Mouse (Mus musculus): ENCODE data around the gene Lrch4.
A peak's percentile ranks its signal among the peaks of the same experiment; 100 is the strongest.
"Not testable (repeated sequence)": the region's sequence is repeated elsewhere in the genome, so short reads cannot be mapped to it uniquely, and the experiment has no call there.

The Lrch4 gene

GRCm38 (mm10) chr5:137613076-137613475 lies 15.8 kb upstream of the Lrch4 start:
- DNase-seq (ENCODE audit: low spot score in 2 of 2), result no peak

GRCm38 (mm10) chr5:137613550-137613949 lies 15.4 kb upstream of the Lrch4 start, which contains the start of gene Pcolce:
Gene Pcolce (minus strand): TSS chr5:137613784.
- DNase-seq (ENCODE audit: low spot score in 2 of 2), result no peak

- not testable (repeated sequence) for DNase-seq (ENCODE audit: low spot score in 2 of 2)
Observed at GRCm38 (mm10) chr5:137614921-137615320, 14.0 kb upstream of the Lrch4 start.

GRCm38 (mm10) chr5:137615347-137615746 lies 13.6 kb upstream of the Lrch4 start:
- no peak for DNase-seq (ENCODE audit: low spot score in 2 of 2)

- no peak for DNase-seq (ENCODE audit: low spot score in 2 of 2)
Observed at GRCm38 (mm10) chr5:137623937-137624530, 4.9 kb upstream of the Lrch4 start.

GRCm38 (mm10) chr5:137627991-137628390 lies 930 bp upstream of the Lrch4 start:
- no peak for DNase-seq (ENCODE audit: low spot score in 2 of 2)

- no peak for DNase-seq (ENCODE audit: low spot score in 2 of 2)
Observed at GRCm38 (mm10) chr5:137629306-137629721, 393 bp downstream of the Lrch4 start.

- DNase-seq (ENCODE audit: low spot score in 2 of 2), result no peak
Observed at GRCm38 (mm10) chr5:137629906-137630545, 1.1 kb downstream of the Lrch4 start.

- DNase-seq (ENCODE audit: low spot score in 2 of 2), result no peak
Observed at GRCm38 (mm10) chr5:137630602-137631001, 1.7 kb downstream of the Lrch4 start.

- DNase-seq (ENCODE audit: low spot score in 2 of 2), result peak in 1 of 2 experiments; percentile 36
Observed at GRCm38 (mm10) chr5:137631171-137631570, 2.2 kb downstream of the Lrch4 start.

- no peak for DNase-seq (ENCODE audit: low spot score in 2 of 2)
Observed at GRCm38 (mm10) chr5:137631591-137631990, 2.7 kb downstream of the Lrch4 start.

GRCm38 (mm10) chr5:137633397-137634084 lies 4.6 kb downstream of the Lrch4 start:
- no peak for DNase-seq (ENCODE audit: low spot score in 2 of 2)

- DNase-seq (ENCODE audit: low spot score in 2 of 2), result no peak
Observed at GRCm38 (mm10) chr5:137639472-137639871, 10.6 kb downstream of the Lrch4 start.

- DNase-seq (ENCODE audit: low spot score in 2 of 2), result no peak
Observed at GRCm38 (mm10) chr5:137641054-137641453, 12.1 kb downstream of the Lrch4 start, which contains the start of gene Sap25. Gene Sap25 (plus strand): TSS chr5:137641334.

GRCm38 (mm10) chr5:137642886-137643285 lies 14.0 kb downstream of the Lrch4 start:
- DNase-seq (ENCODE audit: low spot score in 2 of 2), result no peak

GRCm38 (mm10) chr5:137644484-137644883 lies 15.6 kb downstream of the Lrch4 start:
- no peak for DNase-seq (ENCODE audit: low spot score in 2 of 2)

- DNase-seq (ENCODE audit: low spot score in 2 of 2), result no peak
Observed at GRCm38 (mm10) chr5:137645091-137645651, 16.2 kb downstream of the Lrch4 start.

GRCm38 (mm10) chr5:137645652-137646091 lies 16.8 kb downstream of the Lrch4 start, which contains the start of gene Irs3:
Gene Irs3 (minus strand): TSS chr5:137645714.
- DNase-seq (ENCODE audit: low spot score in 2 of 2), result no peak

GRCm38 (mm10) chr5:137647827-137648601 lies 19.1 kb downstream of the Lrch4 start:
- DNase-seq (ENCODE audit: low spot score in 2 of 2), result no peak

- DNase-seq (ENCODE audit: low spot score in 2 of 2), result no peak
Observed at GRCm38 (mm10) chr5:137649251-137649650, 20.3 kb downstream of the Lrch4 start.
